Mouse (Mus musculus) embryonic facial prominence, embryonic 15.5 days (tissue): Measurements from ENCODE around the gene Apmap. TPM values are rescaled to one million over a fixed set of nuclear protein-coding genes. Genes with fewer than 3 reads are reported as not detected.

Experiments
- ATAC-seq: fragments of 200-750 bp; cut with Nextera tagmentation; 2 replicates; pipeline ENCODE4 v1.8.0; 2017; ENCODE audit warnings: low read depth, moderate TSS enrichment; ENCODE audit not compliant: insufficient number of reproducible peaks, low FRiP score, low TSS enrichment
- H3K27ac ChIP-seq: fragments of 300-500 bp; sonication (generic); replicated peaks from 2 replicates; pipeline ENCODE4 v1.5.1; 2015; ENCODE audit warnings: mild to moderate bottlenecking, inconsistent platforms
- H3K27me3 ChIP-seq: fragments of 300-500 bp; sonication (generic); 2 replicates; pipeline ENCODE4 v1.6.1; 2015; ENCODE audit warnings: inconsistent platforms
- H3K36me3 ChIP-seq: fragments of 300-500 bp; sonication (generic); 2 replicates; pipeline ENCODE4 v1.6.1; 2015; ENCODE audit warnings: mild to moderate bottlenecking, inconsistent platforms
- H3K4me1 ChIP-seq: fragments of 300-500 bp; sonication (generic); 2 replicates; pipeline ENCODE4 v1.6.1; 2015; ENCODE audit warnings: inconsistent platforms
- H3K4me2 ChIP-seq: fragments of 300-500 bp; sonication (generic); replicated peaks from 2 replicates; pipeline ENCODE4 v1.6.1; 2015; ENCODE audit warnings: mild to moderate bottlenecking, inconsistent platforms
- H3K4me3 ChIP-seq: fragments of 300-500 bp; sonication (generic); replicated peaks from 2 replicates; pipeline ENCODE4 v1.5.1; 2015; ENCODE audit warnings: mild to moderate bottlenecking, inconsistent platforms
- H3K9ac ChIP-seq: fragments of 300-500 bp; sonication (generic); 2 replicates; pipeline ENCODE4 v1.6.1; 2015; ENCODE audit warnings: inconsistent platforms
- H3K9me3 ChIP-seq: fragments of 300-500 bp; sonication (generic); replicated peaks from 2 replicates; pipeline ENCODE4 v1.6.1; 2016; ENCODE audit warnings: inconsistent platforms
- WGBS: fragments of 180-500 bp; shearing (Covaris S2); methylation state at CpG from one replicate; pipeline ENCODE4 v1.1.7; 2015; 5-methylcytosine and 5-hydroxymethylcytosine counted together
- polyA plus RNA-seq: library from polyadenylated mRNA; unstranded; fragments of >200 nt; fragmentation: Nextera tagmentation; extraction: Ambion mirVana; gene quantifications from 2 replicates; pipeline ENCODE4 v1.2.1, GENCODE M21; 2015

Apmap gene
- 37.1 and 37.4 TPM in 2 replicates for polyA plus RNA-seq

DNA sequence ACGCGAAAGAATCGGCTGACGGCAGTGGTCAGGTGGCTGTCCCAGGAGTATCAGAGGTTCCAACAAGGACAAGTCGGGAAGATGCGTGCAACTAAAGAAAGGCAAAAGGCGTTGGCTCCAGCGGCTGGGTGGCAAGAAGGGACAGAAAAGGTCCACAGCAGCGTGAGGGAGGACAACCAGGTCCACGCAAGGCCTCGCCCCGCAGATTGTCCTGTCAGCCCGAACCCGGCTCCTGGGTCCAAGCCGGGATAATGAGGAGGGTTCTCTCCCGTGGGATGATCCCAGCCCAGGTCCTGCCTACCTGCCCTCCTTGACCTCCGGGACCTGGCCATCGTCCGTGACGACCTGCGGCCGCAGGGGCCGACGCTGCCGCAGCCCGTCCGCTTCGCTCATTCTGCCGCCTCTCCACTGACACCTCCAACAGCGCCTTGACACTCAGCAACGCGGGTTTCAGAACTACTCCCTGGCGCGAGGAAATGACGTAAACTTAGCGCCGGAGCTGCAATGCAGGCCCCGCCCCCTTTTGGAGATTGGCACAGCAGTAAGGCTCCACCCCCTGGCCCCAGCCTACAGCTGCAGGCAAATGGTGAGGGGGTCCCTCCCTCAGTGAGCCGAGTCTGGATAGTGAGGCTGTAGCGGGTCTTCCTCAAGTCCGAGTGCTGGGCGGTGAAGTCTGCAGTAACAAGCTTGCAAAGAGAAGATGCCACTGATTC is at the start of gene Apmap:
Gene Apmap (minus strand): TSS at position 481 of the 713 bp plus-strand sequence.
- no peaks in the 10 kb centered on the region for H3K27me3 ChIP-seq
- peaks cover 12% of the 10 kb centered on the region for H3K4me1 ChIP-seq
- H3K4me2 ChIP-seq: peak within 1 kb of the TSS; percentile 67
- H3K9ac ChIP-seq: peak within 1 kb of the TSS; percentile 88
- no peaks in the 10 kb centered on the region for H3K36me3 ChIP-seq
- ATAC-seq: peak; percentile 95
- WGBS: under 1% methylated on average over 42 of the region's 42 CpGs
- H3K4me3 ChIP-seq: peak within 1 kb of the TSS; percentile 96
- peak within 1 kb of the TSS; percentile 69 for H3K27ac ChIP-seq
- no peaks in the 10 kb centered on the region for H3K9me3 ChIP-seq

DNA sequence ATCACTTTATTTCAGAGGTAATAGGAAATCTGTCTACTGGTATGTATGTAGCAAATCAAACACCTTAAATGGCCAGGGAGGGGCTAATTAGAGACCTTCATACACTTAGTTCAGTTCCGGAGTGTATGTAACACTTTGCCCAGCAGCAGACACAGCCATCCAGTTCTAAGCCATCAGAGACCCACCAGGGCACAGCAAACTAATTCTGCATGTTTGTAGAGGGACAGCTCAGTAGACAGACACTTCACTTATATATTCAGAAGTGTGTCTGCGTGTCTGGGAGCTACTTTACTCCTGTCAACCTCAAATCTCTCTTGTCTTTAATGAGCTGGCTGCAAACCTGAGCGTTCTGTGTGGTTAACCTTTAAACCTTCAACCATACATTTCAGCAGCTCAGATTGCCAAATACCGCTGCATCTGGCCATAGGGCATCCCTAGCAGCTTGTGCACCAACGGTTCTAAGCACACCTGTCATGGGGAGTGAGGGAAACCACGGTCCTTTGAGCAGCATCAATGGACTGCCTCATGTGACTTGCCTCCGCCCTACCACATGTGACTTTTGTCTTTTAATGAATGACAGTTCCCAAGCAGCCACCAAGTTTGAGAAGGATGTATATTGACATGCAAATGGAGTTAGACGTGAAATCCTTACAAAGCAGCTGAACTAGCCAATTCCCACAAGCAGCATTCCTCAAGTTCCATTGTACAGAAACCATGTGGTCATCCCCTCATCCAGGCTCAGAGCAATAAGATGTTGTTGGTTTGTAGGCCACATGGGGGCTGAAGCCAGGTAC is 48.8 kb upstream of the Apmap start:
- no peak overlapping the region for H3K9ac ChIP-seq
- H3K36me3 ChIP-seq: no peaks in the 10 kb centered on the region
- no peaks in the 10 kb centered on the region for H3K9me3 ChIP-seq
- 55% methylated on average over 8 of the region's 8 CpGs for whole genome bisulfite sequencing
- H3K27me3 ChIP-seq: no peaks in the 10 kb centered on the region
- H3K4me2 ChIP-seq: no peak overlapping the region
- H3K4me1 ChIP-seq: no peaks in the 10 kb centered on the region
- no peak overlapping the region for H3K27ac ChIP-seq
- no peak for ATAC-seq
- no peak overlapping the region for H3K4me3 ChIP-seq

DNA sequence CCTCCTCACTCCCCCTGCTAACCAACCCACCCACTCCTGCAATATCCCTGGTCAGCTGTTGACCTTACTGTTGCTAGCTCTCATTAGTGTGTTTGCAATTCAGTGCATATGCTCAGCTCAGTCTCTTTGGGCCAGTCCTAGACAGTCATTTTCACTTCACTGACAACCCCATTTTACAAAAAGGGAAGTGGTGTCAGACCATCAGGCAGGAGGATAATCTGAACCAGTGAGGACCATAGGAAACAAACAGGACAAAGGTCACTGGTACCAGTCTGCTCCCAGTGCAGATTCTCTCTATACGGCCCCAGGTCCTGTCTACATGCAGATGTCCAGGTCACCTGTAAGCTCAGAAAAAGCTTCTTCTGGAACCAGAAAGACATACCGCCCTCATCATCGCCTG is 47.7 kb upstream of the Apmap start:
- Histone ChIP-seq H3K9ac (no peak overlapping the region), H3K27ac (no peak overlapping the region), H3K4me2 (no peak overlapping the region), H3K36me3 (no peaks in the 10 kb centered on the region), H3K4me3 (no peak overlapping the region), H3K4me1 (no peaks in the 10 kb centered on the region), H3K9me3 (no peaks in the 10 kb centered on the region), H3K27me3 (no peaks in the 10 kb centered on the region)
- 88% methylated on average over 3 of the region's 3 CpGs for WGBS
- ATAC-seq: no peak

DNA sequence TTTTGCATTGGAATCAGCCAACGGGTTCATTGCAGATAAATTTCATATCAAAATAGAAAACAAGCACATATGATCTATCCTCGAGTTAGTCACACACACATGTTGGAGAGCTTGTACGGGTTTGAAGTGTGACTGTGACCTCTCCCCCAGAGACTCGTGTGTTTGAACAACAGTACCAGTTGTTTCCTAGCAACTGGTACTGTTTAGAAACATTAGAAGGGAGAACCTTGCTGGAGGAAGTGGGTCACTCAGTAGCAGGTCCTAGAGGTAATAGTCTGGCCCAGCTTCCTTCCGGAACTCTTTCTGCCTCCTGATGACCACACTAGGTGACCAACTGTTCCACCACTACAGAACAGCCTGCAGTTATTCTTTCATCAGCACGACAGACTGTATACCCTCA is 46.9 kb upstream of the Apmap start:
- Histone ChIP-seq H3K4me2 (no peak overlapping the region), H3K27me3 (no peaks in the 10 kb centered on the region), H3K9ac (no peak overlapping the region), H3K27ac (no peak overlapping the region), H3K9me3 (no peaks in the 10 kb centered on the region), H3K4me1 (no peaks in the 10 kb centered on the region), H3K36me3 (no peaks in the 10 kb centered on the region), H3K4me3 (no peak overlapping the region)
- 78% methylated on average over 6 of the region's 6 CpGs for WGBS
- ATAC-seq: no peak

DNA sequence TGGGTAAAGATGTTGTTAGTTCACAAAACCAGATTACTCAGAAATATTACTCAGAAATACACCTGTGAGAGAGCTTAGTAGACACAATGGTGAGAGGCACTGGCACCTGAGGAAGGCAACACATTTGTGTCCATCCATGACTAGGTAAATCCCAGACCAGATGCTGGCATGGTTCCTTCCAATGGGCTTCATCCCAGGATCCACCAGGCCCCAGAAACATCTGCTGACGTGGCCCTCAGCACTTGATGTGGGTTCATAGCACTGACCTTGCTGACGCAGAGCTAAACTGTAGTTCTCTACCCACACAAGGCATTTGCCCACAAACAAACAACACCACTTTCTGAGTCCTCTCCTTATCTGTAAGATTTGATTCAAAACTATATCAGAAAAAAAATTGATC is 46.4 kb upstream of the Apmap start:
- Histone ChIP-seq H3K9me3 (no peaks in the 10 kb centered on the region), H3K4me2 (no peak overlapping the region), H3K9ac (no peak overlapping the region), H3K4me3 (no peak overlapping the region), H3K36me3 (no peaks in the 10 kb centered on the region), H3K27ac (no peak overlapping the region), H3K4me1 (no peaks in the 10 kb centered on the region), H3K27me3 (no peaks in the 10 kb centered on the region)
- ATAC-seq: no peak
- 84% methylated on average over 2 of the region's 2 CpGs for whole genome bisulfite sequencing

DNA sequence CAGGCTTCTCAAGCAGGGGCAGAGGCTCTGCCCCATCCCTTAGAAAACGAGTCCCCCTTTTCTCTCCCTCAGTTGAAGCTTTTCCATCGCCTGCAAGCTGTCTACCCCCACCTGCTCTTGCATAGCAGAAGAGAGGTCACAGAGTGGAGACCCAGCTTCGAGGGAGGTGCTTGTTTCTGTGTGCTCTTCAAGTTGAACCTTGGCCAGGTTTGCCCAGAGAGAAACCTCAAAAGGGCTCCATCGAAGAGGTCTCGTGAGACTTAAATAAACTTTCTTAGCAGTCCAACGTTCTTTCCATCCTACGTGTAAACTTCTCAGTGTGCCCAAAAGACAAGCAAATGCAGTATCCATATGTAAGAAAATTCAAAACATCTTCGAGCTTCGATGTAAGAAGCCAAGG is 43.0 kb upstream of the Apmap start:
- WGBS: 62% methylated on average over 9 of the region's 9 CpGs

DNA sequence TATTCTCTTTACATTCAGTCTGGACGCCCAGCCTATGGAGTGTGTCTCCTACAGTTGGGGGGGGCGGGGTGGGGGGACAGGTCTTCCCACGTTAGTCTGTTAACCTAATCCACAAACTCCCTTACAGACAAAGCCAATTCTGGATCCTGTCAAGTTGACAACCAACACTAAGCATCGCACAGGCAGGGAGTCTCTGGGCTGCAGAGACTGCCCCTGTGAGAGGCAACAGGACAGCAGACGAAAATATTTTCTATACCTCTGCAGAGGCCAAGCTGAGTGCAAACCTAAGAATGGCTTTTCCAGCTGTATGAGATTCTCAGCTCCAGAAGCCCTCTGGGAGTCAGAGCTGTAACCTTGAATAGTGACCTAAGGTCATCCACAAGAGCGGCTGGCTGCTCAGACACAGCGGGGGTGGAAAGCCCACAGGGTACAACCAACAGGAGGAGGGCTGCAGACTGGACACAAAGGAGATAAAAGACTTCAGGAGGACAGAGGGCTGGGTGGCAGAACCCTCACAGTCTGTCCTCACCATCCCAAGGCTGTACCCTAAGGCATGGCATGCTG is 42.2 kb upstream of the Apmap start:
- H3K4me1 ChIP-seq: no peaks in the 10 kb centered on the region
- WGBS: 14% methylated on average over 7 of the region's 7 CpGs
- ATAC-seq: no peak

More for the DNA sequence above, 43.0 kb upstream of the Apmap start:
- no peak overlapping the region for H3K9ac ChIP-seq
- no peaks in the 10 kb centered on the region for H3K27me3 ChIP-seq
- no peak overlapping the region for H3K27ac ChIP-seq
- H3K4me1 ChIP-seq: no peaks in the 10 kb centered on the region
- H3K4me2 ChIP-seq: no peak overlapping the region
- no peak for ATAC-seq
- no peaks in the 10 kb centered on the region for H3K36me3 ChIP-seq
- no peaks in the 10 kb centered on the region for H3K9me3 ChIP-seq
- no peak overlapping the region for H3K4me3 ChIP-seq

DNA sequence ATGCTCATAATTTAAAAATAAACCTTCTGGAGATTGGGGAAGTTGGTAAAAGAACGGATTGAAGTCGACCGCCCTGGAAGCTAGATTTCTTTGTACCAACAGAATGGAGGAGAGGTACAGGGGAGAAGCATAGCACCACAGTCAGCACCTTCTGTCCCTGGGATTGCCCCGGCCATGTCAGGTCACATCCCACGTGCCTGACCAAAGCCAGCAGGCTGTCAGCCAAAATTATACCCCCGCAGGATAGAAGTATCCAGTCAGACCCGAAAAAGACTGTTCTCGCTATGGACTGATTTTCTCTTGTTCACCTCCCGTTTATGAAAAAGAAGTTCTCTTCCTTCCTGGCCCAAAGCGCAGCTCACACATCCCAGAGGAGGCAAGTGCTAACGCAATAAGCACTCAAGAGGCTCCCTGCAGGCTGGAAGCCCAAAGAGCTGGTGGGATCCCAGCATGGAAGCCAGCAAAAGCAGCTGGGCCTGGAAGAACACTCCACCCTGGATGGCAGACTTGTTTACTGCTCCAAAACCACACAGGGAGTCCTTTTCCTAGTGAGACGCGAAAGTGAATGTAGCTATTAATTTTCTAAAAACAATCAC is 40.0 kb upstream of the Apmap start:
- Histone ChIP-seq H3K9ac (no peak overlapping the region), H3K27me3 (no peaks in the 10 kb centered on the region), H3K4me2 (no peak overlapping the region), H3K4me1 (no peaks in the 10 kb centered on the region), H3K9me3 (no peaks in the 10 kb centered on the region), H3K4me3 (no peak overlapping the region), H3K27ac (no peak overlapping the region), H3K36me3 (no peaks in the 10 kb centered on the region)
- ATAC-seq: no peak
- 53% methylated on average over 13 of the region's 13 CpGs for WGBS

More for the DNA sequence above, 42.2 kb upstream of the Apmap start:
- Histone ChIP-seq H3K27me3 (no peaks in the 10 kb centered on the region), H3K9ac (no peak overlapping the region), H3K9me3 (no peaks in the 10 kb centered on the region), H3K27ac (no peak overlapping the region), H3K36me3 (no peaks in the 10 kb centered on the region), H3K4me2 (no peak overlapping the region), H3K4me3 (no peak overlapping the region)

DNA sequence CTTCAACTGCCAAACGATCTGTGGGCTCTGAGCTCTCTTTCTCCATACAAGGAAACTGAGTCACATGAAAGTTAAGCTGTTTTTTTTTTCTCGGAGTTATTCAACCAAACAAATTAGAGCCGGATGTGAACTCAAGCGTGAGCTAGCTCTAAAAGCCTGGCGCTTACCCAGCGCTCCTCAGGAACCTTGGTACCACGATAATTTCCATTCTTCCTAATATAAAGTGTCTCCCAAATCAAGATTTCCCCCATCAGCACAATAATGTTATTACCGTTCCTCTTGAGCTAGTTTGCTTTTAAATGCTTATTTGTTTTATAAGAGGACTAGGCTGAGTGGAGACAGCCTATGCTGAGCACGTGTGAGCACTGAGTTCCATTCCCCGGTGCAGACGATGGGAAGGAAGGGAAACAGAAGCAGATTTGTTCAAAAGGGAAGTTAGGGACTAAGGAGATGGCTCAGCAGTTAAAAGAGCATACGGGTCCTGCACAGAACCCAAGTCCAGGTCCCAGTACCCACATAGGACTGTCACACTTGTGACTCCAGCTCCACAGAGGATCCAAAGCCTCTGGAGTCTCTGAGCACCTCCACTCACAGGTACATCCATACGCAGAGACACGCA is 39.4 kb upstream of the Apmap start:
- WGBS: 67% methylated on average over 14 of the region's 14 CpGs
- no peaks in the 10 kb centered on the region for H3K9me3 ChIP-seq
- H3K4me3 ChIP-seq: no peak overlapping the region
- no peaks in the 10 kb centered on the region for H3K27me3 ChIP-seq
- no peak for ATAC-seq
- no peak overlapping the region for H3K27ac ChIP-seq
- H3K9ac ChIP-seq: no peak overlapping the region
- H3K4me2 ChIP-seq: no peak overlapping the region
- no peaks in the 10 kb centered on the region for H3K4me1 ChIP-seq
- H3K36me3 ChIP-seq: no peaks in the 10 kb centered on the region

DNA sequence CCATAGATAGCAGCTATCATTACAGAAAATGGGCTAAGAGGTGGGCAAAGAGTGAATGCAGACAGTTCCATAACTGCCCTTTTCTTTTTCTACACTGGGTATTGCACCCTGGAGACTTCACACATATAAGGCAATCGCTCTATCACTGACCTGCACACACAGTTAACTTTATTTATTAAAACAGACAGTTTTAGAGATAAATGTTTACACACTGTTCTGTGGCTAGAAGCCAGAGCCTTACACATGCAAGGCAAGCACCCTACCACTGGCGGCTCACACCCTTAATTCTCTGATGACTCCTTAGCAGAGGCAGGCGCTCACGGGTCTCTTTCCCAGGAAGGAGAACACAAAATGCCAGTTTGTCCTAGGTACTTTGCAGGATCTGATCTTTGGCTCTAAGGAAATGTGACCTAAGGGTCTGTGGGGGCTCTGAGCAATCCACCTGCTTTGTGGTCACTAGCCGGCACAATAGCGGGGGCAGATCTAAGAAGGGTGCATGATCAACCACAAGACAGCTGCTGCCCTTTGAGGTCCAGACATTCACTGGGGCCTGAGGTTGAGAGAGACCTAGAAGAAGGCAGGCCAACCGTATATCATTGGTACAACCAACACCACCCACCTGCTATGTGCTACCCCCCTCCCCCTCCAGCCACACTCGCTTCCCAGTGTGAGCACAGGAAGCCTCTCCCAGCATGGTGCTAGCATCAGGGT is 38.2 kb upstream of the Apmap start:
- Histone ChIP-seq H3K27me3 (no peaks in the 10 kb centered on the region), H3K4me2 (no peak overlapping the region), H3K9ac (no peak overlapping the region), H3K4me1 (no peaks in the 10 kb centered on the region), H3K36me3 (no peaks in the 10 kb centered on the region), H3K9me3 (no peaks in the 10 kb centered on the region), H3K4me3 (no peak overlapping the region), H3K27ac (no peak overlapping the region)
- 82% methylated on average over 8 of the region's 8 CpGs for WGBS
- ATAC-seq: no peak
